Mouse (Mus musculus) layer of hippocampus, adult 2 months (tissue): ENCODE measurements around the gene R3hdml. TPM values are rescaled to one million over a fixed set of nuclear protein-coding genes. Genes with fewer than 3 reads are reported as not detected.

Source experiments
- DNase-seq, 2 experiments: peaks; one replicate each; pipeline ENCODE4 v3.0.0; 2022; ENCODE audit warnings: low spot score in 2 of 2
- H3K27ac ChIP-seq: fragments of 200-600 bp; 2 replicates; pipeline ENCODE4 v1.8.1; 2022
- H3K4me3 ChIP-seq: fragments of 200-600 bp; 2 replicates; pipeline ENCODE4 v1.8.1; 2022; ENCODE audit warnings: mild to moderate bottlenecking
- CTCF ChIP-seq: fragments of 200-600 bp; conservative IDR thresholded peaks from 2 replicates; pipeline ENCODE4 v1.8.1; 2022; ENCODE audit warnings: antibody characterized with exemption, mild to moderate bottlenecking, moderate library complexity
- total RNA-seq, 2 experiments: library from RNA; stranded (reverse); gene quantifications; 2 replicates each; pipeline ENCODE4 v1.2.3; 2021

R3hdml gene
- total RNA-seq, 2 experiments from 2014 or later: not detected

DNA sequence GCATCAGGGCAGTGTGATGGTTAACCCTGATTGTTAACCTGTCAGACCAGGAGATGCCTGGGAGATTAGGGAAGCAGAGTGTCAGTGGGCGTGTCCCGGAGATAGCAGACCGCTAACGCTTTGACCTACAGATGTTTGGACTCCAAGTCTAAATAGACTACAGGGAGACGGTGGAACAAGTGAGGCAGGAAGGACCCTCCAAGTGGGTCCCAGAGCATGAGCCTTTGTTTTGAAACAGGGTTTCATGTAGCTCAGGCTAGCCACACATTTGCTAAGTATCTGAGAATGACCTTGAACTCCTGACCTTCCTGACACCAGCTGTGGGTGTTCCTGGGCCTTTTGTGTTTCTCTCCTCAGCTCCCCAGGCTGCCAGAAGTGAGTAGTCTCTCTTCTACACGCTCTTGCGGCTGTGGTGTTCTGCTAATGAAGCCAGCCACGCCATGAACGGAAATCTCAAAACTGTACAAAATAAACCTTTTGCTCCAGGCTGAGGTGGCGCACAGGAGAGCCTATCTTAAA, 28.8 kb upstream of the R3hdml start:
- DNase-seq: no peak
- no peak overlapping the region for H3K27ac ChIP-seq
- TF ChIP-seq CTCF: no peak
- H3K4me3 ChIP-seq: no peak overlapping the region

DNA sequence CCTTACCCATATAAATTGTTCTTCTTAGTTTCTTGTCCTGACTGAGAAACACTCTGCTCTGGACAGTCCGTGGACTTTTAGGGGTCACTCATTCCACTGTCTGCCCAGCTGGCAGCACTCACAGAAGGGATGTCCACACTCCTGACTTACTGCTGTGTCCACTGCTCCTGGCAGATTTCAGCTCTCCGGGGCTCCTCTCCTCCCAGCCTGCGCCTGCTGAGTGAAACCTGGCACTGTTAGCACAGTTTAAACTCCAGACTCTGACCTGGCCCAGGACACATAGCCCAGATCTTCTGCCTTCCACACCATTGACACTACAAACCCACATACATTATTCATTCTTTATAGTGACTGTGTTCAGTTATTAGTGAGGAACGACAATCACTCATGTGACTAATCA, 28.1 kb upstream of the R3hdml start:
- H3K4me3 ChIP-seq: no peak overlapping the region
- no peak for DNase-seq
- H3K27ac ChIP-seq: no peak overlapping the region
- TF ChIP-seq CTCF: no peak

DNA sequence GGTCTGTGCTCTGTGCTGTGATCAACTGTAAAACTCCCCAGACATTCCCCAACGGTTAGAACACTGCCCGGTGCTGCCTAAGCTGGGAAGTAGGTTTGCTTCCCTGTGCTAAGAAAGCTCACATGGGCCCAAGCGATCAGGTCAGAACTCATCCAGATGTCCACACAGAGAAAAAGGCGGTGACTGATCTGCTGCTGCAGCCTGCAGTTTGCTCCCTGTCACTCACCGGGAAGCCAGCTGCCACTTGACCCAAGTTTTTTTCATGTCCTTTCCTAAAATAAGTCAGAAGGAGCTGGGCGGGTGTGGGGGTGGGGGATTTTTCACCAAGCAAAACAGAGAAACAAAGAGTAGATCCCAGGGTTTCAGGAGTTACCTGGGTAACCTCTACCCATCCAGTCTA, 27.6 kb upstream of the R3hdml start:
- Histone ChIP-seq H3K4me3 (no peak overlapping the region), H3K27ac (no peak overlapping the region)
- no peak for TF ChIP-seq CTCF
- no peak for DNase-seq

DNA sequence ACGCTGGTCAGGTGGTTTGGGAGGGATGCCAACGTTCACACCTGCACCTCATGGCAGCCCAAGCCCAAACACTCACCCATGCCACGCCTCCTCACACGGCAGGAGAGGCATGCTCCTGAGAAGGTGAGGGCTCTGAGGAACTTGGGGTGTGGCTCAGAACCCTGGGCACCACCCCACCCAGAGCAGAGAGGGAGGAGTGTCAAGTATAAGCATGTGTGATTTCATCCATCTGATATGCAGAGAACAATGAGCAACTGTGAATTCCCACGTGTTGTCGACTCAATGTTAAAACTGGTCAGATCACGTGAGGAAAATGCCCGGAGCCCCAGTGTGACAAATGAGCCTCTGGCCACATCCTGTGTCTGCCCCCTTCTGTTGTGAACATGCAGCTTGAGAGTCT, 25.3 kb upstream of the R3hdml start:
- no peak for TF ChIP-seq CTCF
- H3K27ac ChIP-seq: no peak overlapping the region

DNA sequence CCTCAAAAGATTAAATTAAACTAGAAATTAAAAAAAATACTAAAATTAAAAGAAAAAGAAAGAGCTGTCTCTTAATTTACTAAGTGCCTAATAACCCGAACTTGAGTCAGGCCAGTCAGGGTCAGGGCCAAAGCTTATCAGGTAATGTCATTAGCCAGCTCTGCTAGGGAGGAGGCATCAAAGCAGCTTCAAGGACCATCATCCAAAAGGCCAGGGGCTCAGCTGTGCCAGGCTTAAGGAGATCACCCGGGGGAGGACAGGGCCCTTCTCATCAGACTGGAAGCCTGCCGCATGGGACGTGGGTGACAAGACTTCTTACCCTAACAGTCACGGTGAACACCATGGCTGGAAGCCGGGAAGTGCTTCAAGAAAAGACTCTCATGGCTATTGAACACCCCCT, 24.5 kb upstream of the R3hdml start:
- no peak for DNase-seq
- no peak overlapping the region for H3K4me3 ChIP-seq
- TF ChIP-seq CTCF: no peak
- H3K27ac ChIP-seq: no peak overlapping the region

More for the DNA sequence above, 25.3 kb upstream of the R3hdml start:
- no peak overlapping the region for H3K4me3 ChIP-seq
- no peak for DNase-seq

DNA sequence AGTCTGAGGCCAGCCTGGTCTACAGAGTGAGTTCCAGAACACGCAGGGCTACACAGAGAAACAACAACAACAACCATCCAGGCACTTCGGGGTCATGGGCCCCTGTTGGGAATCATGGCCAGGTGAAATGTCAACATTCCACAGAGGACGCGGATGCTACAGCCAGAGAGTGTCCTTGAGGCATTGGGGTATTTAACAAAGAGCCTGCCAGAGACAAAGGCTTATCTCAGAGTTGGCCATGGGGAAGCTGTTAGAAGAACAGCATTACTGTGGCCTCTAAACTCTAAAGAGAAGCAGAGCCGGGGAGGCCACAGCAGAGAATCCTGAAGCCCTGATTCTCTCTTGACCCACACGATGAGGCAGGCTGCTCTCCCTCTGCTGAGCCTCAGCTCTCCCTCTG, 23.3 kb upstream of the R3hdml start:
- Histone ChIP-seq H3K4me3 (no peak overlapping the region), H3K27ac (no peak overlapping the region)
- no peak for DNase-seq
- no peak for TF ChIP-seq CTCF

DNA sequence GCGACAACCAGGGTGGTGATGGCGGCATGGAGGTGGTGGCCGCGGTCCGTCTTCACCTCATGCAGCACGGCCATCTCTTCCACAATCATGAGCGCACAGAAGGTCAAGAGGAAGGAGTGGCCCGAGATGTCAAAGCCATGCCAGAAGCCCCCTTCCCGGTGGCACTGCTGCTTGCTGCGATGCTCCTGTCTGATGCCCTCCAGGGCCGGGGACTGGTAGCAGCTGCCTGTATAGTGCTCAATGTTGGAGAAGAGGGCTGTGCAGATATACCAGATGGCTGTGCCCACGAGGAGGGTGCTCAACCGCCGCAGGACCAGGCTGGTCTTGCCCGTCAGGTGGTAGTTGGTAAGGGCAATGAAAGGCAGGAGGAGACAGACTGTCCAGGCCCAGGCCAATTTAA, 22.4 kb upstream of the R3hdml start:
- H3K27ac ChIP-seq: no peak overlapping the region
- DNase-seq: no peak
- no peak overlapping the region for H3K4me3 ChIP-seq
- no peak for TF ChIP-seq CTCF

DNA sequence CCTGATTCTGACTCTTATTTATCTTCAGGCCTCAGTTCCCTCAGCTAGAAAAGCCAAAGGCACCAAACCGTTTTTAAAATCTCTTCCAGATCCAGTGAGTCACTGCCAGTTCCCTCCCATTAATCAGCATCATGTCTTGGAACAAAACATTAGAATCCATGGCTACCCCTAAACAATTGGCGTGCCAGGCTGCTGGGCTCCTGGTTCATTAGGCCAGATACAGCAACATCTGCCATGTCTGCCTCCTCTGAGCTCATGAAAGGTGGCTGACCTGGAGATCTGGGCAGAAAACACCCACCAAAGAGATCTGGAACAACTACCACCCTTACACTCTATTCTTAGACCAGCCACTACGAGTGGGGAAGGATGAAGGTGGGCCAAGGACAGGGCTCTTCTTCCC, 21.0 kb upstream of the R3hdml start:
- no peak for TF ChIP-seq CTCF
- no peak for DNase-seq
- Histone ChIP-seq H3K27ac (peak overlapping the region; percentile 90; the same call in 1 of the 2 replicates), H3K4me3 (peak overlapping the region; percentile 80)

DNA sequence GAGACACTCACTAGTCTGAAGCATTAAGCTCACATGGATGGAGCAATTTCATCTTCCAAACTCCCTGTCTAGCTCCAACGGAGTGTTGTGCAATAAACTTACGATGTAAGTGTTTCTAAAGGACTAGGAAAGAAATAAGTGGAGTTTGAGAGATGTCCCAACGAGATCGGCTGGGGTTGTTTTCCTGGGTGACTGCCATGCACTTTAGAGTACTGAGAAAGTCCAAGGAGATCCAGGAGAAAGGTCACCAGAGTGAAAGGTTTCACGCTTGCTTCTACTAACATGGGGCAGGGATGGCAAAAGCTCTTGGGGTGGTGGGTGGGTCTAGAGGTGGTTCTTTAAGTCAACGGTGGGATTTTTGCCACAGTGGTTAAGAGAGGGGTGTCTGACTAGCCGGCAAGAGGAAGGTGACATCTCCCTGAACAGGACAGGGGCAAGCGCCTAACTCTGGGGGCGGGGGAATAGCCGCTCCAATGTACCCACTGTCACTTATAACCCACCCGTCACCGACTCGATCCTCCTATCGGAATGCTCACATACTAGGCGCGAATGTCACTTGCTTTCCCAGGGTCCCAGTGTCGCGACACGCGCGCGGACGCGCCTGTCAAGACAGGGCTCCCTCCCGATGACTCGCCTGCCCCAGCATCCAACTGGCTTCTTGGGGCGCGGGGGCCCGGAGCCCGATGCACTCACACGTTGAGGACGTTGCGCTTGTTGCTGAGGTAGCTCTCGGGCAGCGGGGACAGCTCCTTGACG, 20.2 kb upstream of the R3hdml start:
- peak overlapping the region; percentile 90 for H3K27ac ChIP-seq
- no peak for TF ChIP-seq CTCF

DNA sequence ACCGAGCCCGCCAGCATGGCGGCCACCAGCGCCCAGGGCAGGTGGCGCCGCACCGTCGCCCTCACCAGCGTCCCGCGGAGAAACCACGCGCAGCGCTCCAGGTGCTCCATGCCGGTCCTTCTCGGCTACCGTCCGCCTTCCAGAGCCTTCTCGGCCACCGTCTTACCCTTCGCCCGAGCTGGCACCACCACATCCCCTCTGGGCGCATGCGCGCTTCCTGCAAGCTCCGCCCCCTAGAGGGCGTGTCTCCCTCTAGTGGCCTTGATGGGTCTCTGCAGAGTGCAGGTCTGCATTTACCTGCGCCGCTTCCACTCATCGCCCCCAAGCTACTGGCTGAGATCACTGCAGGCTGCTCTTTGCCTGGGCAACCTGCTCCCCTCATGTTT, 19.7 kb upstream of the R3hdml start, which contains the start of gene Fitm2:
Gene Fitm2, minus strand, starts transcription at position 164 of the 386 bp plus-strand sequence.
- peak; percentile 94 to 97 for DNase-seq
- peak within 1 kb of the TSS; percentile 90 for H3K27ac ChIP-seq

More for the DNA sequence above, 20.2 kb upstream of the R3hdml start:
- H3K4me3 ChIP-seq: peak overlapping the region; percentile 80
- DNase-seq: no peak

DNA sequence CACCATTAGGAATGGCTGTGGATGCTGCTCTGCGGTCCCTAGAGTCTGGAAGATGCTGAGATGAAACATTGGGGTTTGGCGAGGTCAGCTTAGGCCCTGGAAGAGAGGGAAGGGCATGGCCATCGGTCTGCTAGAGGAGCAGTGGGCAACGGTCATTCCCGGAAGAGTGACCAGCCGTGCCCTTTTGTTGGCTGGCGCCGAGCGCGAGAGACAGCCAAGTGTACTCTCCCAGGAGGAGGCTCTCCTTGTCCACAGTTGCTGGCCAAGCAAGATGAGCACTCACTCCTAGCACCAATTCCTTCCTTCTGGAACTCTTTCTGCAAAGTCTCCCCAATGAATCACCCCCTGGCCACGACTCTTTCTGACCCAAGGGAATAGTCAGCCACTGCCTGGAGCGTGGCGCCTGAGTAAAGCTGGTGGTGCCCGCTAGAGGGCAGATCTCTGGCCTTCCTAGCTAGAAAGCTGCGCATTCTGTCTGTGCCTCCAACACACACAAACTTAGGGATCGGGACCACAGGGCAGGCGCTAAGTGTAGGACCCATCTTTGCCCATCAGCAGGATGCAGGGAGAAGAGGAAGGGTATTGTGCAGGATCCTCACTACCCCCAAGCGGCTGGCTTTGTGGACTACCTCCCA, 11.8 kb upstream of the R3hdml start:
- DNase-seq: no peak
- no peak overlapping the region for H3K4me3 ChIP-seq
- no peak overlapping the region for H3K27ac ChIP-seq
- peak; percentile 70 for TF ChIP-seq CTCF

More for the DNA sequence above, 19.7 kb upstream of the R3hdml start, which contains the start of gene Fitm2:
- peak; percentile 99 for TF ChIP-seq CTCF
- H3K4me3 ChIP-seq: peak within 1 kb of the TSS; percentile 80

DNA sequence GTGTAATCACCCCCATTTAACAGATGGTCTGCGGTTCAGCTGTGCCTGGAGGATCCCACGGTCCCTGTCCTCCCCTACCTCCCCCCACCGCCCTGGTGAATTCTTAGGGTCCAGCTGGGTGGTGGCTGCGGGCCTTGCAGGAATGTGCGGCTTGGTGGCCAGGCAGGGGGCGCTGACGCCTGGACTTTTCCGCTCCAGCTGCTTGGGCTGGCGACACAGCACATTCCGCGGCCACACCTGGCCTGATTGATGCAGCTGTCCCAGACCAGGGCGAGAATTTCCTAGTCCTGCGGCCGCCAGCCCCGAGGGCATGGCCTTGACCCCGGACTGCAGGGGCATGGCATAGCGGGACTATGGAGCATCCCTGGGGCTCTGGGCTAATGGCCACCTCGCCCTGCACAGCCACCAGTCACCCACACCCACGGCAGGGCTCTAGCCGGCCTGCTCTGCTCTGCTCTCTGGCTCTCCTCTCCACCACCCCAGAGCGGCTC, 10.5 kb upstream of the R3hdml start:
- peak overlapping the region; percentile 10; the same call in 1 of the 2 replicates for H3K4me3 ChIP-seq
- H3K27ac ChIP-seq: no peak overlapping the region; the same call in 1 of the 2 replicates
- peak; percentile 43; the same call in 1 of the 2 replicates for TF ChIP-seq CTCF
- no peak for DNase-seq

DNA sequence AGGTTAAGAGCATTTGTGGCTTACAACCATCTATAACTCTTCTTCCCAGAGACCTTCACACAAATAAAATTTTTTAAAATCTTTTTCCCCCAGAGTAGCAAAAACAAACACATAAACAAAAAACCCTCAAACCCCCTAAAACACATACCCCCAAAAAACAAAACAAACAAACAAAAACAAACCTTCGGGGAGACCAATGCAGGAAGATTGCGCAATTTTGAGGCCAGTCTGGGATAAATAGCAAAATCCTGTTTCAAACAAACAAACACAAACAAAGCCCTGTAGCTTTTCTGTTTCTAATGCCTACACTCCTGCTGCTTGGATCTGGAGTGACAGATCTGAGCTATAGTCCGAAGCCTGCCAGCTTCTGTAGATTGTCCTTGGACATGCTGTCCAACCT, 4.8 kb upstream of the R3hdml start:
- TF ChIP-seq CTCF: no peak
- no peak for DNase-seq
- no peak overlapping the region for H3K27ac ChIP-seq
- no peak overlapping the region for H3K4me3 ChIP-seq
